Mouse (Mus musculus) ES-Bruce4 (cell line): Measurements from ENCODE around the gene Hic2.

Experiments
- CTCF ChIP-seq: IDR thresholded peaks from one replicate; pipeline ENCODE4 v1.8.1; 2011; ENCODE audit warnings: low read depth, low read length
- POLR2A ChIP-seq: IDR thresholded peaks from one replicate; pipeline ENCODE4 v1.8.1; 2011; ENCODE audit warnings: low read length; ENCODE audit not compliant: insufficient read depth

DNA sequence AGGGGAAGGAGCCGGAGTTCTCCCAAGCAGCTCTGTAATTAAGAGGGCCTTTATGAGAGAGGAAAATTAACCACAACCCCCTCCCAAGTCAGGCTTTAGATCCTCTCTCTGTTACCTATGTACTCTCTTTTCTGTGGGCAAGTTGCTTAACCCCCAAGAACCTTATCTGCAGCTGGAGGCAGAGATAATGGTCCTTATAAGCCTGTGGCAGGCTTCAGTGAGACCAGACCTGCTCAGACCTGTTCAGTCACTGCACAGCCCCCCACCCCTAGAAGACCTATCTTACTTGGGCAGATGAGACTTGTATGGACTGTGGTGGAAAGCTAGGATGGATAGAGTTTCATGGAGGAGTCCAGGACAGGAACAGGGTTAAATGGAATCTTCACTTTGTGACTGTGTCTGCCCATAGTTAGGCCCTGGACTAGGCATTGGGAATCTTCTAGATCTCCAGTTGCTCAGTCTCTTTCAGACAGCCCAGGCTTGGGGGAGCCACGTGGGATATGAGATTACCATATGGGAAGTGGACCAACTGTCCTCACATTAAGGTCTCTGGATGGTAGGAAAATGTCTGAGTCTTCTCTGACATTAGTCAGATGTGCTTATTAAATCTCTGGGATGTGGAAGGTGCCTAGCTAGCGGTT is 18.8 kb downstream of the Hic2 start:
- no peak for TF ChIP-seq POLR2A
- TF ChIP-seq CTCF, result no peak
